Mouse (Mus musculus): ENCODE results near the gene Ube2ql1. TPM values are rescaled to one million over a fixed set of nuclear protein-coding genes. Genes with fewer than 3 reads are reported as not detected.

Ube2ql1 gene
- 0.51 and 0.72 TPM in 2 replicates for polyA plus RNA-seq (2015; fragmentation: Nextera tagmentation; extraction: Ambion mirVana)

DNA sequence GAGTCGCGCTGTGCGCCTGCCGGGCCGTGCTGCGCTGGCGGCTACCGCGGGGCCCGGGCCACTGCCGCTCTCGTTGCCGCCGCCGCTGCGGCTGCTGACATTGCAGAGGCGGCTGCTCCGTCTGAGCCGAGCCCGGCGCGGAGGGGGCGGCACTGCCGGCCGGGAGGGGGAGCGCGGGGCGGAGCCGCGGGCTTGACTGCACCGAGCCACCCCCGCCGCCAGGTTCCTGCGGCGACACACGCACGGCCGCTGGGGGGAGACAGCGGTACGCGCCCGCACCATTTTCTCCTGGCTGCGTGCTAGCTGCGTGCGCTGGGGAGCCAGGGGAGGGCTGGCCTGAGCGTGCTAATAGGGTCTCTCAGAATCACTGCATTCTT lies at the start of gene Ube2ql1:
Gene Ube2ql1 (minus strand): TSS at position 131 of the 377 bp plus-strand sequence.
- WGBS: 1% methylated on average over 45 of the region's 46 CpGs
- peak; percentile 94 for ATAC-seq (replicated peaks; ENCODE audit: low FRiP score)
- peak within 1 kb of the TSS; percentile 70 for H3K4me3 ChIP-seq (replicated peaks)
- H3K27ac ChIP-seq: peak within 1 kb of the TSS; percentile 54; the same call in 1 of the 2 replicates
- H3K4me1 ChIP-seq: peaks cover 31% of the 10 kb centered on the region
- H3K9ac ChIP-seq: peak within 1 kb of the TSS; percentile 65
- no peaks in the 10 kb centered on the region for H3K9me3 ChIP-seq (replicated peaks)
- H3K27me3 ChIP-seq: peaks cover 64% of the 10 kb centered on the region
- no peaks in the 10 kb centered on the region for H3K36me3 ChIP-seq
- H3K4me2 ChIP-seq: peak within 1 kb of the TSS; percentile 98

GRCm38 (mm10) chr13:69788704-69789103 lies 49.0 kb upstream of the Ube2ql1 start:
- H3K4me2 ChIP-seq: no peak overlapping the region
- H3K36me3 ChIP-seq: no peaks in the 10 kb centered on the region
- no peak for ATAC-seq (replicated peaks; ENCODE audit: low FRiP score)
- no peaks in the 10 kb centered on the region for H3K9me3 ChIP-seq (replicated peaks)
- H3K27me3 ChIP-seq: no peaks in the 10 kb centered on the region
- no peak overlapping the region for H3K27ac ChIP-seq
- no peaks in the 10 kb centered on the region; the same call in 1 of the 2 replicates for H3K4me1 ChIP-seq
- WGBS: 85% methylated on average over 5 of the region's 5 CpGs
- no peak overlapping the region for H3K4me3 ChIP-seq (replicated peaks)
- H3K9ac ChIP-seq: no peak overlapping the region

DNA sequence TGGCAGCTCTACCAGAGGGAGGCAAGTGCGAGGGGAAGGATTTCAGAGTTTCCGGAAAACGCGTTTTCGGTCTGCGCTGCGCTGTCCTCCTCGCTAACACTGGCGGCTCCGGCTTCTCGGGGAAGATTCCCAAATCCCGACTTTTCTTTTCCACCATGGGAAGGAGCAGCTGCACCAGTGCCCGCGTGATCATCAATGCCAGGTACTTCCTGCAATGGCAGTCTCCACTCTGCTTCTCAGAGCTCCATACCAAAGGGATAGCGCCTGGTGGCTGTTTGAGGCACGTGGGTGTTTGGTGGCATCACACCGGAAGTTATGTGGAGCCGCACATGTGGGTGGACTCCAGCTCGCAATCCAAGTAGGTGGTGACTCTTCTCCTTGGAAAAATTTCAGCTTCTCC lies 38.5 kb upstream of the Ube2ql1 start:
- Histone ChIP-seq H3K9me3 (replicated peaks) (no peaks in the 10 kb centered on the region), H3K4me1 (no peaks in the 10 kb centered on the region), H3K4me2 (no peak overlapping the region), H3K36me3 (no peaks in the 10 kb centered on the region), H3K4me3 (replicated peaks) (no peak overlapping the region), H3K27me3 (no peaks in the 10 kb centered on the region), H3K27ac (no peak overlapping the region), H3K9ac (no peak overlapping the region)
- no peak for ATAC-seq (replicated peaks; ENCODE audit: low FRiP score)
- WGBS: 94% methylated on average over 19 of the region's 19 CpGs

DNA sequence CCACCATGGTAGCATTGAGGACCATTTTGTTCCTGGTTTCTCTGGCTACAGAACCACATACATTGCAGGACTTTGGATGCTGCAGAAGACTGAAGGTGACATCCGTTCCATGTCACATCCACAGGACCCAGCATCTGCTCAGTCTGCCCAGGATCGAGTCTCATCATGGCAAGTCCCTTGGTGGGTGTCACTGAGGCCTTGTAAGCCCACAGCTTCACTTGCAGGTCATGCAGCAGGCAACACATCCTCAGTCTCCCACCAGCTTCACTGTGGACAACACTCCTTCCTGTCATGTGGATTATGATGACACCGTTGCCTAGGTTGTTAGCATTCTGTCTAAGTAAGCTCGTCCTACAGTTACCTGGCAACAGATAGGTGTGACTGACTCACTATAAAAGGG lies 32.7 kb upstream of the Ube2ql1 start:
- no peak for ATAC-seq (replicated peaks; ENCODE audit: low FRiP score)
- Histone ChIP-seq H3K9me3 (replicated peaks) (no peaks in the 10 kb centered on the region), H3K4me2 (no peak overlapping the region)

GRCm38 (mm10) chr13:69770538-69771456 lies 31.1 kb upstream of the Ube2ql1 start:
- Histone ChIP-seq H3K9me3 (replicated peaks) (no peaks in the 10 kb centered on the region), H3K27ac (no peak overlapping the region), H3K27me3 (no peaks in the 10 kb centered on the region), H3K4me3 (replicated peaks) (no peak overlapping the region), H3K9ac (no peak overlapping the region), H3K4me2 (no peak overlapping the region), H3K36me3 (no peaks in the 10 kb centered on the region), H3K4me1 (no peaks in the 10 kb centered on the region)
- ATAC-seq (replicated peaks; ENCODE audit: low FRiP score): no peak
- 77% methylated on average over 12 of the region's 12 CpGs for WGBS

More for the DNA sequence above, 32.7 kb upstream of the Ube2ql1 start:
- WGBS: 80% methylated on average over 4 of the region's 4 CpGs
- H3K36me3 ChIP-seq: no peaks in the 10 kb centered on the region
- no peak overlapping the region for H3K9ac ChIP-seq
- H3K27ac ChIP-seq: no peak overlapping the region
- no peaks in the 10 kb centered on the region for H3K27me3 ChIP-seq
- no peak overlapping the region for H3K4me3 ChIP-seq (replicated peaks)
- no peaks in the 10 kb centered on the region for H3K4me1 ChIP-seq

DNA sequence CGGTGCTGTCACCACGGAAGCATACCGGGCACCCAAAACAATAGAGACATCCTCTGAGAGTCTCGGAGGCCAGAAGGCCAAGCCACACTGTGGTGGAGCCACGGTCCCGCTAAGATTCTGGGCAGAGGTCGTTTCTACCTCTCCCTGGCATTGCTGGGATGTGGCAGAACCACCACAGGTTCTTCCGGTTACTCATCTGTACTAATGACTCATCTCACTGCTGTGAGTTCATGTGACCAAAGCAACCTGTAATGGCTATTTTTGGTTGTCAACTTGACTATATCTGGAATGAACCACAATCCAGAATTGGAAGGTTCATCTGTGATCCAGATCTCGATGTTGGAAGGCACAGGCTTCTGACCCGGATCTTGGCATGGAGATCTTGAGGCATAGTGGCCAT lies 28.5 kb upstream of the Ube2ql1 start:
- no peak overlapping the region for H3K9ac ChIP-seq
- H3K4me1 ChIP-seq: no peaks in the 10 kb centered on the region
- no peaks in the 10 kb centered on the region for H3K27me3 ChIP-seq
- H3K9me3 ChIP-seq (replicated peaks): no peaks in the 10 kb centered on the region
- ATAC-seq (replicated peaks; ENCODE audit: low FRiP score): no peak
- no peaks in the 10 kb centered on the region for H3K36me3 ChIP-seq
- no peak overlapping the region for H3K4me3 ChIP-seq (replicated peaks)
- no peak overlapping the region for H3K4me2 ChIP-seq
- no peak overlapping the region for H3K27ac ChIP-seq
- 89% methylated on average over 10 of the region's 10 CpGs for WGBS

DNA sequence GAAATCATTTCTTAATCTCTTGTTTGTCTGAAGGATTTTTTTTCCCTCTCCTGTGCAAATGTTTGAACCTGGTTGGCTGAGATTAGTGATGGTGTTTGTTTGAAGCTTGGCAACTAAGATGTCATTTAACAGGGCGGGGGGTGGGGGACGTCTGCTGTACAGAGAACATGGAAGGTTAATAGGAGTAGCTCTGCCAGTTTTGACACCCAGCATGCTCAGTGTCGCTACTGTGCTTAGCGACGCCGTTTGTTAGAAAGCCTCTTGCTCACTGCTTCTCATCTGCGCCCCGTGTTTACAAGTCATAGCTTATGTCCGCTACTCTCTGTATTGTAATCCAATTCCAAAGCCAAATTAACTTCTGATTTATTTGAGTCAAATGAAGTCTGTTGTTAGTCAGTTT lies 25.0 kb upstream of the Ube2ql1 start:
- no peak overlapping the region for H3K4me3 ChIP-seq (replicated peaks)
- no peak overlapping the region for H3K27ac ChIP-seq
- H3K36me3 ChIP-seq: no peaks in the 10 kb centered on the region
- H3K9ac ChIP-seq: no peak overlapping the region
- no peaks in the 10 kb centered on the region for H3K27me3 ChIP-seq
- WGBS: 75% methylated on average over 9 of the region's 9 CpGs
- no peaks in the 10 kb centered on the region for H3K4me1 ChIP-seq
- H3K4me2 ChIP-seq: no peak overlapping the region
- H3K9me3 ChIP-seq (replicated peaks): no peaks in the 10 kb centered on the region
- no peak for ATAC-seq (replicated peaks; ENCODE audit: low FRiP score)

GRCm38 (mm10) chr13:69761393-69761792 lies 21.7 kb upstream of the Ube2ql1 start:
- H3K27ac ChIP-seq: no peak overlapping the region
- H3K9ac ChIP-seq: no peak overlapping the region
- 77% methylated on average over 10 of the region's 10 CpGs for WGBS
- no peaks in the 10 kb centered on the region for H3K4me1 ChIP-seq
- no peaks in the 10 kb centered on the region for H3K27me3 ChIP-seq
- no peak overlapping the region for H3K4me2 ChIP-seq
- H3K36me3 ChIP-seq: no peaks in the 10 kb centered on the region
- ATAC-seq (replicated peaks; ENCODE audit: low FRiP score): no peak
- H3K9me3 ChIP-seq (replicated peaks): no peaks in the 10 kb centered on the region
- no peak overlapping the region for H3K4me3 ChIP-seq (replicated peaks)

GRCm38 (mm10) chr13:69758979-69759378 lies 19.3 kb upstream of the Ube2ql1 start:
- 72% methylated on average over 6 of the region's 6 CpGs for WGBS
- no peak overlapping the region for H3K27ac ChIP-seq
- H3K4me2 ChIP-seq: no peak overlapping the region
- no peak overlapping the region for H3K4me3 ChIP-seq (replicated peaks)
- H3K27me3 ChIP-seq: no peaks in the 10 kb centered on the region
- no peaks in the 10 kb centered on the region for H3K36me3 ChIP-seq
- no peak for ATAC-seq (replicated peaks; ENCODE audit: low FRiP score)
- no peaks in the 10 kb centered on the region for H3K9me3 ChIP-seq (replicated peaks)
- no peak overlapping the region for H3K9ac ChIP-seq
- no peaks in the 10 kb centered on the region for H3K4me1 ChIP-seq

DNA sequence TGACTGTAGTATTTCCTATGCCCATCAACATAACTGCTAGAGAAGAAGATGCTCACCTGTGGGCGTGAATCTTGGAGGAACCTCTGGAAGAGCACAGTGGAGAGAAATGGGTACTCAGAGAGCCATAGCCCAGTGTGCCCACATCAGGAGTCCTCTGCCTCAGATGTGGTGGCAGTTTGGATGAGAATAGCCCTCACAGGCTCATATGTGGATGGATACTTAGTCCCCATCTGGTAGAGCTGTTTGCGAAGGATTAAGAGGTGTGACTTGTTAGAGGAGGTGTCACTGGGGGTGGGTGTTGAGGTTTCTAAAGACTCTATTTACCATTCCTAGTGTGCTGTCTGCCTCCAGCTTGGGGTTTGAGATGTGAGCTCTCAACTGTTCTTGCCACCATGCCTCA lies 13.2 kb upstream of the Ube2ql1 start:
- Histone ChIP-seq H3K27me3 (no peaks in the 10 kb centered on the region), H3K9me3 (replicated peaks) (no peaks in the 10 kb centered on the region), H3K9ac (no peak overlapping the region), H3K4me2 (no peak overlapping the region), H3K36me3 (no peaks in the 10 kb centered on the region), H3K27ac (no peak overlapping the region), H3K4me3 (replicated peaks) (no peak overlapping the region), H3K4me1 (no peaks in the 10 kb centered on the region)
- ATAC-seq (replicated peaks; ENCODE audit: low FRiP score): no peak
- WGBS: 88% methylated on average over 2 of the region's 2 CpGs

DNA sequence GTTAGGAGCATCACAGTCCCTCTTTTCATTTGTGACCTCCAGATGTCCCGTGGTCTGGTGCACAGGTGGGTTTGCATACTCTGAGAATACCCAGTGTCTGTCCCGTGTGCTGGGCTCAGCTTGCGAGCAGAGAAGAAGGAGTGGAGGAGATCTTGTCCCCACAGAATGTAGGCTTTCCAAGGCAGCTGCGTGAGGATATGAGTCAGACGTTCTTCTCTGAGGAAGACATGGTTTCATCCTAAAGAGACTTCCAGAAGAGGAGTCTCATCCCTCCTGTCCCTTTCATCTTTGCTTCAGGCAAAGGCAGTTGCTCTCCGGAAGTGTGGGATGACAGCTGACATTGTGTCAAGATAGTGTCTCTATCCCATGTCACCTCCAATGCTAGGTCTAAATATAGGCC lies 11.8 kb upstream of the Ube2ql1 start:
- Histone ChIP-seq H3K27me3 (no peaks in the 10 kb centered on the region), H3K9me3 (replicated peaks) (no peaks in the 10 kb centered on the region), H3K4me3 (replicated peaks) (no peak overlapping the region), H3K4me1 (no peaks in the 10 kb centered on the region), H3K36me3 (no peaks in the 10 kb centered on the region), H3K4me2 (no peak overlapping the region), H3K9ac (no peak overlapping the region), H3K27ac (no peak overlapping the region)
- ATAC-seq (replicated peaks; ENCODE audit: low FRiP score): no peak
- WGBS: 89% methylated on average over 6 of the region's 6 CpGs

DNA sequence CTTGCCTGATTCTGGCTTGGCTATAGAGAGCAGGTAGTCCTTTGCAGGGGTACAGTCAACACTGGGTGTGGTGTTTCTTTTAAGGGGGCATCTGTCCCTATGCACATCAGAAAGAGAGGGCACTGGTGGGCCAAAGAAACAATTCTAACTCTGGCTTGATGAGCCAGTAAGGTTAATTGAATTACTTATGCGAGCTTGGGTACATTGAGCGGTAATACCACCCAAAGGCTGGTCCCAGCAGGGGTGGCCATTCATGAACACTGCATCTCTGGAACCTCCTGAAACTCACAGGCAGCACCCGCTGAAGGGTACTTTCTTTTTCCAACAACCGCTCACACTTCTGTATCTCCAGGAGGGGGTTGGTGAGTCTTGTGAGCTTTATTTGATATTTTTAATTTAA lies 9.1 kb upstream of the Ube2ql1 start:
- no peaks in the 10 kb centered on the region for H3K9me3 ChIP-seq (replicated peaks)
- no peaks in the 10 kb centered on the region for H3K27me3 ChIP-seq
- H3K9ac ChIP-seq: no peak overlapping the region
- no peak overlapping the region for H3K27ac ChIP-seq
- no peaks in the 10 kb centered on the region for H3K36me3 ChIP-seq
- no peak overlapping the region for H3K4me2 ChIP-seq
- 75% methylated on average over 4 of the region's 4 CpGs for WGBS
- H3K4me1 ChIP-seq: no peaks in the 10 kb centered on the region
- H3K4me3 ChIP-seq (replicated peaks): no peak overlapping the region
- no peak for ATAC-seq (replicated peaks; ENCODE audit: low FRiP score)

Measured in kidney, embryonic 15.5 days (tissue).